Mouse (Mus musculus): ENCODE measurements around the gene Nutm2. TPM values are rescaled to one million over a fixed set of nuclear protein-coding genes. Genes with fewer than 3 reads are reported as not detected.
"Not testable (repeated sequence)": the region's sequence is repeated elsewhere in the genome, so short reads cannot be mapped to it uniquely, and the experiment has no call there.

Nutm2 gene
- total RNA-seq (2021) = not detected
- long read RNA-seq = 0 reads

GRCm38 (mm10) chr13:50467007-50467406 is at the start of gene Nutm2:
Nutm2 (plus strand) TSS chr13:50467307.
- no peak for DNase-seq (ENCODE audit: low spot score in 2 of 2)

GRCm38 (mm10) chr13:50417389-50418183 is 49.5 kb upstream of the Nutm2 start, which contains the start of gene Fbxw17:
Fbxw17 (plus strand) TSS chr13:50417864.
- peak; percentile 70 to 76 for DNase-seq (ENCODE audit: low spot score in 2 of 2)

- DNase-seq (ENCODE audit: low spot score in 2 of 2) = no peak
Observed at GRCm38 (mm10) chr13:50418421-50418820, 48.7 kb upstream of the Nutm2 start.

- no peak for DNase-seq (ENCODE audit: low spot score in 2 of 2)
Observed at GRCm38 (mm10) chr13:50423625-50424209, 43.4 kb upstream of the Nutm2 start.

GRCm38 (mm10) chr13:50424517-50424916 is 42.6 kb upstream of the Nutm2 start:
- DNase-seq (ENCODE audit: low spot score in 2 of 2) = no peak

- no peak for DNase-seq (ENCODE audit: low spot score in 2 of 2)
Observed at GRCm38 (mm10) chr13:50426686-50427085, 40.4 kb upstream of the Nutm2 start.

GRCm38 (mm10) chr13:50443812-50444211 is 23.3 kb upstream of the Nutm2 start, which contains the start of gene Gm47429:
Gm47429 (minus strand) TSS chr13:50443912.
- DNase-seq (ENCODE audit: low spot score in 2 of 2) = no peak

GRCm38 (mm10) chr13:50445261-50445660 is 21.8 kb upstream of the Nutm2 start:
- no peak for DNase-seq (ENCODE audit: low spot score in 2 of 2)

- DNase-seq (ENCODE audit: low spot score in 2 of 2) = not testable (repeated sequence)
Observed at GRCm38 (mm10) chr13:50452266-50452665, 14.8 kb upstream of the Nutm2 start.

GRCm38 (mm10) chr13:50453426-50453825 is 13.7 kb upstream of the Nutm2 start:
- DNase-seq (ENCODE audit: low spot score in 2 of 2) = no peak

- DNase-seq (ENCODE audit: low spot score in 2 of 2) = not testable (repeated sequence)
Observed at GRCm38 (mm10) chr13:50460433-50460832, 6.7 kb upstream of the Nutm2 start.

GRCm38 (mm10) chr13:50464621-50465562 is 2.2 kb upstream of the Nutm2 start:
- DNase-seq (ENCODE audit: low spot score in 2 of 2) = no peak

GRCm38 (mm10) chr13:50488510-50488909 is 21.4 kb downstream of the Nutm2 start:
- not testable (repeated sequence) for DNase-seq (ENCODE audit: low spot score in 2 of 2)

GRCm38 (mm10) chr13:50510470-50511343 is 43.6 kb downstream of the Nutm2 start:
- DNase-seq (ENCODE audit: low spot score in 2 of 2) = not testable (repeated sequence)

Other genes with a start within 250 kb of the Nutm2 start
- gene Gm906, start 217.0 kb upstream of the Nutm2 start, total RNA-seq (2021) = not detected
- gene Fbxw17, start 49.4 kb upstream of the Nutm2 start, total RNA-seq (2021) = 10 to 100 TPM; 21.6 to 22.2 TPM
- gene Gm47429, start 23.4 kb upstream of the Nutm2 start, total RNA-seq (2021) = not detected
- not detected for gene Gm904, start 175.9 kb downstream of the Nutm2 start, total RNA-seq (2021)
- gene Gm8765, start 231.0 kb downstream of the Nutm2 start, total RNA-seq (2021) = not detected